Mouse (Mus musculus) heart, postnatal 0 days (tissue): Measurements from ENCODE around the gene Dhrs7.

Experiments used
- CTCF ChIP-seq: IDR thresholded peaks from 2 replicates; pipeline ENCODE4 v1.5.1; 2016; ENCODE audit warnings: antibody characterized with exemption, control low read depth, low read depth
- EP300 ChIP-seq: IDR thresholded peaks from 2 replicates; pipeline ENCODE4 v1.6.1; 2016; ENCODE audit warnings: antibody characterized with exemption, low read depth

GRCm38 (mm10) chr12:72628751-72629150 lies 36.0 kb downstream of the Dhrs7 start:
- TF ChIP-seq CTCF (no peak), EP300 (no peak)
